In genomic region chr8:89006426-89006825, GRCm38 (mm10) we compare ENCODE assay signal across 8 mouse cellular contexts. TPM values are rescaled to one million over a fixed set of nuclear protein-coding genes. Genes with fewer than 3 reads are reported as not detected.
DNase-seq lines count a peak whose midpoint lies in the region; ATAC-seq lines count a peak whose summit lies in the region.

No protein-coding gene starts in this region.

- peaks cover 10% of the 10 kb centered on the region; the same call in 1 of the 2 replicates for H3K27me3 ChIP-seq in heart, embryonic 11.5 days (ENCODE audit: control insufficient read depth, insufficient read depth, low read length)
- H3K27me3 ChIP-seq in forebrain, embryonic 13.5 days = peaks cover 15% of the 10 kb centered on the region
- H3K27me3 ChIP-seq in neural tube, embryonic 11.5 days (ENCODE audit: control insufficient read depth, insufficient read depth, low read length) = 0 out of 2 replicates have a peak, but pooled peaks cover 3% of the 10 kb centered on the region

- WGBS in heart, embryonic 11.5 days (ENCODE audit: insufficient replicate concordance) = 1% methylated on average over 34 of the region's 34 CpGs
- WGBS in forebrain, embryonic 13.5 days = under 1% methylated on average over 34 of the region's 34 CpGs
- under 1% methylated on average over 34 of the region's 34 CpGs for WGBS in neural tube, embryonic 11.5 days

- H3K9ac ChIP-seq in heart, embryonic 11.5 days (ENCODE audit: low read depth, low read length) = peak overlapping the region; percentile 65
- H3K9ac ChIP-seq in forebrain, embryonic 13.5 days = peak overlapping the region; percentile 74
- H3K9ac ChIP-seq in neural tube, embryonic 11.5 days (ENCODE audit: low read length) = peak overlapping the region; percentile 47

- no peak overlapping the region for H3K27ac ChIP-seq in heart, embryonic 11.5 days (ENCODE audit: low read depth, low read length)
- no peak overlapping the region for H3K27ac ChIP-seq in forebrain, embryonic 13.5 days
- no peak overlapping the region for H3K27ac ChIP-seq in neural tube, embryonic 11.5 days (ENCODE audit: low read depth, low read length)

- peak overlapping the region; percentile 96 for H3K4me2 ChIP-seq in heart, embryonic 11.5 days
- peak overlapping the region; percentile 91 for H3K4me2 ChIP-seq in forebrain, embryonic 13.5 days
- peak overlapping the region; percentile 58 for H3K4me2 ChIP-seq in neural tube, embryonic 11.5 days (ENCODE audit: low read depth)

- no peak for DNase-seq in heart, adult 18-20 months
- DNase-seq in kidney, postnatal 25 days = peak; percentile 51 to 81
- DNase-seq in neural tube, embryonic 11.5 days (ENCODE audit: low spot score) = peak; percentile 75
- DNase-seq in left cerebral cortex, postnatal 4 days = no peak
- no peak for DNase-seq in left cerebral cortex, adult 11 months (ENCODE audit: low spot score)
- no peak for DNase-seq in thymus, postnatal 14 days

- intact Hi-C loops in left cerebral cortex, postnatal 4 days (cut with DNase I) = no loop called here

- H3K9me3 ChIP-seq in heart, embryonic 11.5 days (replicated peaks; ENCODE audit: control insufficient read depth, low read length) = no peaks in the 10 kb centered on the region
- H3K9me3 ChIP-seq in forebrain, embryonic 13.5 days (replicated peaks) = no peaks in the 10 kb centered on the region
- H3K9me3 ChIP-seq in neural tube, embryonic 11.5 days (ENCODE audit: control insufficient read depth, low read length) = no peaks in the 10 kb centered on the region

- peak overlapping the region; percentile 56 for H3K4me3 ChIP-seq in heart, embryonic 11.5 days (ENCODE audit: low read depth, low read length)
- H3K4me3 ChIP-seq in forebrain, embryonic 13.5 days = peak overlapping the region; percentile 55
- H3K4me3 ChIP-seq in neural tube, embryonic 11.5 days (ENCODE audit: low read depth, low read length) = peak overlapping the region; percentile 38

- H3K4me1 ChIP-seq in heart, embryonic 11.5 days (ENCODE audit: control insufficient read depth, insufficient read depth, low read length) = peaks cover 5% of the 10 kb centered on the region; the same call in 1 of the 2 replicates
- peaks cover 25% of the 10 kb centered on the region for H3K4me1 ChIP-seq in forebrain, embryonic 13.5 days
- H3K4me1 ChIP-seq in neural tube, embryonic 11.5 days (ENCODE audit: control insufficient read depth, insufficient read depth, low read length) = peaks cover 10% of the 10 kb centered on the region; the same call in 1 of the 2 replicates

- ATAC-seq in heart, embryonic 11.5 days (replicated peaks; ENCODE audit: insufficient number of reproducible peaks, low FRiP score, low TSS enrichment) = no peak
- peak; percentile 68; the same call in 1 of the 2 replicates for ATAC-seq in forebrain, embryonic 13.5 days
- ATAC-seq in neural tube, embryonic 11.5 days (ENCODE audit: insufficient read depth, low FRiP score, low TSS enrichment) = peak; percentile 65; the same call in 1 of the 2 replicates

- H3K36me3 ChIP-seq in heart, embryonic 11.5 days (ENCODE audit: control insufficient read depth, insufficient read depth, low read length) = no peaks in the 10 kb centered on the region
- H3K36me3 ChIP-seq in forebrain, embryonic 13.5 days (ENCODE audit: poor library complexity, severe bottlenecking) = no peaks in the 10 kb centered on the region
- H3K36me3 ChIP-seq in neural tube, embryonic 11.5 days (ENCODE audit: control insufficient read depth, insufficient read depth, low read length) = no peaks in the 10 kb centered on the region

RNA-seq across cellular contexts. Expression of gene Sall1, which starts 37.5 kb away (rescaled TPM):
- 7.7 TPM in 2 replicates for polyA plus RNA-seq in heart, embryonic 11.5 days (2014; fragmentation: Nextera tagmentation; extraction: Ambion mirVana)
- total RNA-seq in heart, adult 18-20 months (2021) = 1 to 10 TPM in 1 of 2 experiments, under 1 TPM in 1; 0.87 to 1.3 TPM
- 26.2 and 27.4 TPM in 2 replicates for polyA plus RNA-seq in forebrain, embryonic 13.5 days (2015; fragmentation: Nextera tagmentation; extraction: Ambion mirVana)
- polyA plus RNA-seq in neural tube, embryonic 11.5 days (2014; fragmentation: Nextera tagmentation; extraction: Ambion mirVana) = 32.3 and 35.2 TPM in 2 replicates
- 10 to 100 TPM; 13.4 to 15.0 TPM for total RNA-seq in left cerebral cortex, postnatal 4 days (2021)

Comparison
In these comparisons a context has a peak if more than half of its experiments do, and no peak if none do; other contexts are left out.
1. DNase-seq: peak in kidney, postnatal 25 days (2 of 2) and neural tube, embryonic 11.5 days (single experiment); none in heart, adult 18-20 months (0 of 2), left cerebral cortex, postnatal 4 days (single experiment), left cerebral cortex, adult 11 months (single experiment) and thymus, postnatal 14 days (single experiment).
2. Peak in every context shown above with its lines, with median percentiles within 50 percentile points of each other: H3K4me2 ChIP-seq, H3K4me3 ChIP-seq and H3K9ac ChIP-seq.